Mouse (Mus musculus): ENCODE data around the gene Aggf1. TPM values are rescaled to one million over a fixed set of nuclear protein-coding genes. Genes with fewer than 3 reads are reported as not detected.
"Not testable (repeated sequence)": the region's sequence is repeated elsewhere in the genome, so short reads cannot be mapped to it uniquely, and the experiment has no call there.

Gene Aggf1
- total RNA-seq (2014; fragmentation: Nextera tagmentation) (28.1 and 37.4 TPM in 2 replicates), total RNA-seq (2017) (41.3 and 52.6 TPM in 2 replicates)

- ATAC-seq (replicated peaks; ENCODE audit: poor library complexity, severe bottlenecking), result peak; percentile 94
Observed at GRCm38 (mm10) chr13:95374701-95375553, at the start of gene Aggf1. Gene Aggf1, minus strand, starts transcription at chr13:95375352.

GRCm38 (mm10) chr13:95424932-95425331 lies 49.8 kb upstream of the Aggf1 start:
- ATAC-seq (replicated peaks; ENCODE audit: poor library complexity, severe bottlenecking), result no peak

- ATAC-seq (replicated peaks; ENCODE audit: poor library complexity, severe bottlenecking), result 0 out of 2 replicates have a peak, but pooled peaks have one; percentile 17
Observed at GRCm38 (mm10) chr13:95419204-95419749, 44.1 kb upstream of the Aggf1 start.

- peak; percentile 65 for ATAC-seq (replicated peaks; ENCODE audit: poor library complexity, severe bottlenecking)
Observed at GRCm38 (mm10) chr13:95418575-95419203, 43.5 kb upstream of the Aggf1 start.

GRCm38 (mm10) chr13:95412257-95412656 lies 37.1 kb upstream of the Aggf1 start:
- ATAC-seq (replicated peaks; ENCODE audit: poor library complexity, severe bottlenecking), result no peak

- no peak for ATAC-seq (replicated peaks; ENCODE audit: poor library complexity, severe bottlenecking)
Observed at GRCm38 (mm10) chr13:95393242-95393641, 18.1 kb upstream of the Aggf1 start.

- peak; percentile 91 for ATAC-seq (replicated peaks; ENCODE audit: poor library complexity, severe bottlenecking)
Observed at GRCm38 (mm10) chr13:95389866-95390865, 15.0 kb upstream of the Aggf1 start.

- ATAC-seq (replicated peaks; ENCODE audit: poor library complexity, severe bottlenecking), result no peak
Observed at GRCm38 (mm10) chr13:95388226-95388625, 13.1 kb upstream of the Aggf1 start.

GRCm38 (mm10) chr13:95382418-95382817 lies 7.3 kb upstream of the Aggf1 start:
- ATAC-seq (replicated peaks; ENCODE audit: poor library complexity, severe bottlenecking), result peak; percentile 99

GRCm38 (mm10) chr13:95378696-95379095 lies 3.5 kb upstream of the Aggf1 start:
- ATAC-seq (replicated peaks; ENCODE audit: poor library complexity, severe bottlenecking), result no peak

- ATAC-seq (replicated peaks; ENCODE audit: poor library complexity, severe bottlenecking), result not testable (repeated sequence)
Observed at GRCm38 (mm10) chr13:95376689-95377289, 1.6 kb upstream of the Aggf1 start.

GRCm38 (mm10) chr13:95375554-95375914 lies 382 bp upstream of the Aggf1 start:
- ATAC-seq (replicated peaks; ENCODE audit: poor library complexity, severe bottlenecking), result no peak

- no peak for ATAC-seq (replicated peaks; ENCODE audit: poor library complexity, severe bottlenecking)
Observed at GRCm38 (mm10) chr13:95366356-95366755, 8.8 kb downstream of the Aggf1 start.

GRCm38 (mm10) chr13:95363440-95363839 lies 11.7 kb downstream of the Aggf1 start:
- no peak for ATAC-seq (replicated peaks; ENCODE audit: poor library complexity, severe bottlenecking)

- ATAC-seq (replicated peaks; ENCODE audit: poor library complexity, severe bottlenecking), result no peak
Observed at GRCm38 (mm10) chr13:95358223-95358622, 16.9 kb downstream of the Aggf1 start.

GRCm38 (mm10) chr13:95348476-95348875 lies 26.7 kb downstream of the Aggf1 start:
- ATAC-seq (replicated peaks; ENCODE audit: poor library complexity, severe bottlenecking), result no peak

- peak; percentile 57 for ATAC-seq (replicated peaks; ENCODE audit: poor library complexity, severe bottlenecking)
Observed at GRCm38 (mm10) chr13:95347018-95347696, 28.0 kb downstream of the Aggf1 start.

- no peak for ATAC-seq (replicated peaks; ENCODE audit: poor library complexity, severe bottlenecking)
Observed at GRCm38 (mm10) chr13:95345869-95346268, 29.3 kb downstream of the Aggf1 start.

- peak; percentile 56 for ATAC-seq (replicated peaks; ENCODE audit: poor library complexity, severe bottlenecking)
Observed at GRCm38 (mm10) chr13:95343470-95343869, 31.7 kb downstream of the Aggf1 start.
